Mouse (Mus musculus): Measurements from ENCODE around the gene Dnajb2. TPM values are rescaled to one million over a fixed set of nuclear protein-coding genes. Genes with fewer than 3 reads are reported as not detected.

Dnajb2 gene
- total and polyA plus RNA-seq, 3 experiments = 6.8 to 15.2 (median 13.8) TPM

DNA sequence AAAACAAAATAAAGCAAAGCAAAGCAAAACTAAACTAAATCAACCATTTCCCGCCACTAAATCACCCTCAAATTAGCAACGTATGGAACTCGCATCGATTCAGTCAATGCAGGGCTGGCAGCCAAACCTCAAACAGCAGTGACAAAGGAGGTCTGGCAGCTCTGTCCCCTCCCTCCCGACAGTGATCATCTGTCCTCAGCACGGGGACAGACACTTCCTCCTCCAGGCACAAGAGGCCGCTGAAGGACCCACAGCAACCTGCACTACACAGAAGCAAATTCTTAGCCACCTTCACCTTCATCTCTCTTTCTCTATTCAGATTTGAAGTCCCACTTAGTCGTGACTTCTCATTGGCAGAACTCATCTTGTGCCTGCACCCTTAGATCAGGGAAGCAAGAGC lies 1.6 kb upstream of the Dnajb2 start:
- Histone ChIP-seq H3K27ac (ENCODE audit: insufficient read depth, low read depth) (0 out of 2 replicates have a peak overlapping the region, but pooled peaks have one; percentile 6), H3K79me2 (replicated peaks; ENCODE audit: control insufficient read depth, extremely low read depth, insufficient read depth, poor library complexity, severe bottlenecking) (no peaks in the 10 kb centered on the region; the same call in 1 of the 2 replicates), H3K27me3 (replicated peaks) (no peaks in the 10 kb centered on the region), H3K9me3 (replicated peaks; ENCODE audit: low read length) (no peaks in the 10 kb centered on the region), H3K9ac (ENCODE audit: insufficient read depth, low read depth) (no peak overlapping the region), H3K36me3 (replicated peaks in 1 of 2; ENCODE audit: control insufficient read depth in 1 of 2, insufficient read depth in 1 of 2, low read length in 1 of 2) (peaks cover 4 to 16% of the 10 kb centered on the region in 2 experiments), H3K4me2 (ENCODE audit: insufficient read depth, low read depth, poor library complexity, severe bottlenecking) (peak overlapping the region; percentile 61; the same call in 1 of the 2 replicates), H3K4me3 (replicated peaks in 1 of 3; ENCODE audit: low read depth in 2 of 3, low read length in 2 of 3, poor library complexity in 1 of 3) (no peak overlapping the region), H3K4me1 (ENCODE audit: control insufficient read depth in 1 of 2, insufficient read depth in 2 of 2) (peaks cover 11 to 44% of the 10 kb centered on the region in 2 experiments)
- DNase-seq (ENCODE audit: extremely low read depth) = peak; percentile 78
- dilution Hi-C loops (cut with MboI; ENCODE audit: extremely low pct_ligation_motif_present, extremely low pct_unique_long_range_greater_than_20kb, low sequenced_read_pairs) (no loop called here), in situ Hi-C loops (cut with MboI; ENCODE audit: low pct_ligation_motif_present, low pct_unique_long_range_greater_than_20kb, low sequenced_read_pairs) (no loop called here)
- TF ChIP-seq TCF12 (IDR thresholded peaks at IDR 0.05; ENCODE audit: low read depth, low read length) (no peak), IRF4 (IDR thresholded peaks at IDR 0.05; ENCODE audit: low read depth, low read length) (0 out of 2 replicates have a peak, but pooled peaks have one; percentile 52), RCOR1 (conservative IDR thresholded peaks at IDR 0.05; ENCODE audit: low read depth, low read length) (no peak), MXI1 (IDR thresholded peaks at IDR 0.05; ENCODE audit: low read depth, low read length) (peak; percentile 26; the same call in 1 of the 2 replicates), SIN3A (IDR thresholded peaks at IDR 0.05; ENCODE audit: low read length) (no peak), NELFE (IDR thresholded peaks at IDR 0.05; ENCODE audit: low read depth, low read length) (0 out of 2 replicates have a peak, but pooled peaks have one; percentile 44), SMC3 (IDR thresholded peaks at IDR 0.05; ENCODE audit: low read depth, low read length) (peak; percentile 73), GABPA (IDR thresholded peaks at IDR 0.05; ENCODE audit: insufficient replicate concordance, low read depth, low read length) (no peak), MAZ (IDR thresholded peaks at IDR 0.05; ENCODE audit: low read depth, low read length) (peak; percentile 46; the same call in 1 of the 2 replicates), JUND (conservative IDR thresholded peaks at IDR 0.05; ENCODE audit: low read depth, low read length) (no peak), USF2 (conservative IDR thresholded peaks at IDR 0.05; ENCODE audit: low read depth, low read length) (no peak), ETS1 (conservative IDR thresholded peaks at IDR 0.05; ENCODE audit: low read depth, low read length) (0 out of 2 replicates have a peak, but pooled peaks have one; percentile 40), MAX (IDR thresholded peaks at IDR 0.05; ENCODE audit: low read length) (no peak; the same call in 1 of the 2 replicates), ELF1 (IDR thresholded peaks at IDR 0.05; ENCODE audit: low read depth, low read length) (peak; percentile 59), E2F4 (IDR thresholded peaks at IDR 0.05; ENCODE audit: insufficient replicate concordance, low read depth, low read length) (no peak), ZC3H11A (IDR thresholded peaks at IDR 0.05; ENCODE audit: low read depth, low read length) (no peak), CHD1 (IDR thresholded peaks at IDR 0.05; ENCODE audit: low read depth, low read length) (no peak), BHLHE40 (IDR thresholded peaks at IDR 0.05; ENCODE audit: low read depth, low read length) (peak; percentile 73), TBP (conservative IDR thresholded peaks at IDR 0.05; ENCODE audit: low read depth, low read length) (no peak), HCFC1 (IDR thresholded peaks at IDR 0.05; ENCODE audit: low read depth, low read length) (peak; percentile 48; the same call in 1 of the 2 replicates), USF1 (IDR thresholded peaks at IDR 0.05; ENCODE audit: low read depth, low read length) (no peak), ZNF384 (IDR thresholded peaks at IDR 0.05; ENCODE audit: low read depth, low read length) (no peak), CTCF (conservative IDR thresholded peaks at IDR 0.05 in 1 of 2, IDR thresholded peaks at IDR 0.05 in 1 of 2; ENCODE audit: low read depth in 2 of 2, low read length in 2 of 2) (peak; percentile 18 to 88; a peak in 2 of 4 replicates), ZMIZ1 (IDR thresholded peaks at IDR 0.05; ENCODE audit: low read depth, low read length) (no peak), JUN (IDR thresholded peaks at IDR 0.05; ENCODE audit: insufficient read depth, low read depth, low read length) (no peak), CHD2 (IDR thresholded peaks at IDR 0.05; ENCODE audit: low read length) (no peak), EP300 (IDR thresholded peaks at IDR 0.05; ENCODE audit: low read length) (no peak), MAFK (IDR thresholded peaks at IDR 0.05; ENCODE audit: insufficient replicate concordance, low read length) (no peak), PAX5 (IDR thresholded peaks at IDR 0.05; ENCODE audit: low read length) (no peak), POLR2A (IDR thresholded peaks at IDR 0.05; ENCODE audit: low read depth, low read length) (0 out of 2 replicates have a peak, but pooled peaks have one; percentile 25), MEF2A (IDR thresholded peaks at IDR 0.05; ENCODE audit: borderline replicate concordance, low read depth, low read length) (peak; percentile 47; the same call in 1 of the 2 replicates), RAD21 (IDR thresholded peaks at IDR 0.05; ENCODE audit: low read depth, low read length) (peak; percentile 72), POLR2AphosphoS2 (IDR thresholded peaks at IDR 0.05; ENCODE audit: low read depth, low read length) (no peak), KAT2A (IDR thresholded peaks at IDR 0.05; ENCODE audit: insufficient replicate concordance, low read length) (no peak), MYC (IDR thresholded peaks at IDR 0.05; ENCODE audit: low read depth, low read length) (peak; percentile 74), UBTF (IDR thresholded peaks at IDR 0.05; ENCODE audit: low read depth, low read length) (no peak), NRF1 (IDR thresholded peaks at IDR 0.05; ENCODE audit: low read depth, low read length) (no peak), ZKSCAN1 (IDR thresholded peaks at IDR 0.05; ENCODE audit: borderline replicate concordance, low read depth, low read length) (no peak)

Data from CH12.LX (cell line).